Mouse (Mus musculus): ENCODE measurements around the gene Atp5s.

The Atp5s gene

DNA sequence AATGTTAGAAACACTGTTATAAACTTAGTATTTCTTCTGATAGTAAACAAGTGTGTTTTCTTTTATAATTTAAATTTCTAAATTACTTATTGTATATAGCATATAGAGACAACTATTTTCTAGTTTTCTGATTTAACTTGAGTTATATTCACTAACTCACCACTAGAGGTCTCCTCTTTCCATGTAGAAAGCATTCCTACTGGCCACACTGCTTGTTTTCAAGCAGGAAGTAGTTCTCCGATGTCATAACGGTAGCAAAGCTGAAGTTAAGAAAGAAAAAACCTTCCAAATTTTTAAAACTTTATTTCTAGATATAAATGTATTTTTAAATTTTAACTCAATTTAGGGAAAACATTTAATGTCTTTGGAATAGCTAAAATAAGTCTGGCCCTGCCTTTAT is 8.8 kb downstream of the Atp5s start:
- DNase-seq, result peak; percentile 52

GRCm38 (mm10) chr12:69733923-69734322 is 9.2 kb downstream of the Atp5s start:
- DNase-seq, result no peak

DNA sequence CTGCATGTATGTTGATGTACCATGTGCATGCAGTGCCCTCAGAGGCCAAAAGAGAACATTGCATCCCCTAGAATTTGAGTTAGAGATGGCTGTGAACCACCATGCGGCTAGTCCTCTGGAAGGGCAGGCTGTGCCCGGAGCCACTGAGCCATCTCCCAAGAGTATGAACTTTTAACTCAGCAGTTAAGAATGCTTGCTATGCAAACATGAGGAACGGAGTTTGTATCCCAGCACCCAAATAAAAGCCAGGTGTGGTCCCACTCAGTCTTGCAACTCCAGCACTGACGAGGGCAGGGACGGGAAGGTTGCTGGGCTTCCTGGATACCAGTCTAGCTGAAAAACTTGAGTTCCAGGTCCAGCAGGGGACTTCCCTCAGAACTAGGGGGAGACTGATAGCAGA is 17.2 kb downstream of the Atp5s start:
- DNase-seq, result no peak

DNA sequence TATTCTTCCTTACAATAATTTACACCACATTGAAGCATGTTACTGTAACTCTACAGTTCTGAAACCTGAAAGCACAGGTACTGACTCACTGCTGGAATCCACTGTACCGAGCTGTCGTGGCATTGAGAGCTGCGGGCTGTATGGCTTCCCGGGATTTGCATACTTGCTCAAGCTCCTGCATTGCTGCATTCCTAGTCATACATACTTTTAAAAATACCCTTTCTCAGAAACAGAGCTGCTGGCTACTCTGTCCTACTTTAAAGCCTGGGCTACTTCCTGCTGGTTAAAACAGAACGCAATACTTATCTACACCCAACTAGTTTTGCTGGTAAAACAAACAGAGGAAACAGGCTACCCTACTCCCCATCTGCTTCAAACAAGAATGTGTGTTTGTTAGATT is 19.4 kb downstream of the Atp5s start:
- no peak for DNase-seq

- DNase-seq, result no peak
Measured at GRCm38 (mm10) chr12:69751864-69752341, 27.2 kb downstream of the Atp5s start.

DNA sequence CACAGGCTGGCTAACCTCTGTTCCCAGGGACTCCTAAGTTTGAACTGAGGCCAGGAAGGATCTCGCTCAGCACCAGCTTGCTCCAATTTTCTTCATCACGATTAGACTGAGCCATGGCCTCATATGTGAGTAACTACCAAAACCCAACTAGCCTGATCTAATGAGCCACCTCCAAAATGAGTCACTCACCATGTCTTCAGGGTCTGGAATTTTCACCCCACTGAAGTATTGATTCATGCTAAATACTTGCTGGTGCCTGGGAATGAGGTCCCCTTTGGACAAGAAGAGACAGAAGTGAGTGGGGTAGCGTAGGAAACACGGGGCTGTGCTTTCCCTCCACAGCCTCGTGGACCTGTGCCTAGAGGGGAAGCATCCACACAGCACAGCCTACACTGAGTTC is 29.2 kb downstream of the Atp5s start:
- no peak for DNase-seq

GRCm38 (mm10) chr12:69756015-69756414 is 31.3 kb downstream of the Atp5s start:
- DNase-seq, result no peak

GRCm38 (mm10) chr12:69757418-69758141 is 32.8 kb downstream of the Atp5s start:
- DNase-seq, result peak; percentile 93

DNA sequence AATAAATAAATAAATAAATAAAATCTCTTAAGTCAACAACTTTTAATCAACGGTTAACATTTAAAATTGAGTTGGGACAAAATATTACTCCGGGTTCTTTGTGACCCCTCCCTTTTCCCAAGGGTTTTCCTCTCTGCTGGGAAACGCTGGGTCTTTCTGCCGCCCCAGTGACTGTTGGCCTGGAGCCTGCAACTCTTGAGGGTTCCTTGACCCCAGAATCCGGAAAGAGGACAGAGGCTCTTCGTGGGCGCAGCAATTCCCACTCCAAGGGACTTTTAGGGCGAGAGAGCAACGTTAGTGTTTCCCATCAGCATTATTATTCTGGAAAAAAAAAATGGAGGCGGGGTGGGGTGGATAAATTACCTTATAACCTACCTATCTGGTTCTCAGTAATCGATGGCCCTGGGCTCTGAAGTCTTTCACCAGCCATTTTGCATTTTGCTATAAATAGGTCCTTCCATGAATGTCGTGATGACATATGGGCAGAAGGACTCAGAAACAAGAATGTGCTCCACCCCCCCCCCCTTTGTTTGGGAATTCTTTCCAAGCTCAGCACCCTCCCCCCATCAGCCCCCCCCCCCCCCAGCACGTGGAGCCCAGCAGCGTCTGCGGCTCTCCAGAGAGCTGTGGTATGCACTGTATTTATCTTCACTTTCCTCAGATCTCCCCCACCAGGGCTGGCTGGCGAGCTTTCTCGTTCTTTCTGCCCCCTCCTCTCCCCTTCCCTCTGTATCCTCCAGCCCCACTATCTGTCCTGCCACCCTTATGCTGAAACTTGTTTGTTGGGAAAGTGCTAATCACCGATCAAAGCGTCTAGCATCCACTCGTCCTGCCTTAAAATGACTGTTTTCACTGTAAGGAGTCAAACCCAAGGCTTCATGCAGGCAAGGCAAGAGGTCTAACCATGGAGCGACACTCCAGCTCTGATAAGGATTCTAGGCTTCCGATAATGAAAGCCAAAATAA is 33.8 kb downstream of the Atp5s start:
- DNase-seq, result peak; percentile 27

DNA sequence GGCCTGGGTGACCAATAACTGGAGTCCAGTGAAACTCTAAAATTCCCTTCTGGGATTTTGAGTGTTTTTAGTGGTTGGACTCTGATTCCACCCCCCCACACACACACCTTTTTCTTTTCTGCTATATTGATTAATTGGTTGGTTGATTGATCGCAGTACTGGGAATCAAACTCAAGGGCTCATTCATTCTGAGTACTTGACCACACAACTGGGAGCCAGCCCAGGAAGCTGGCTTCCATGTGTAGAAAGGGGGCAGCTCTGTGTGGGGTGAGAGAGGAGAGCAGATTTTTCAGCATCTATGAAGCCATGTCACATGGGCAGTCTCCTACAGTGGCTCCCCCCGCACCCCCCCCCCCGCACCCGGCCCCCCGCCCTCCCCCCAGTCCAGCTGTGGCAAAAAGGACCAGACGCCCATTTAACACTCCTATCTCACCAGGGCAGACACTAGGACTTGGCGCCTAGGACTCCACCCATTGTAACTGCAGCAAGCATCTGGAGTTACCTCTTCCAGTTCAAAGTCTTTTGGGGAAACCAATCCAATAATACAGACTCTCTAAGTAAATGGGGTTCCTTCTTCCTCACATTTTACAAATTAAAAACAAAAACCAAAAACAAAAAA is 34.6 kb downstream of the Atp5s start:
- no peak for DNase-seq

GRCm38 (mm10) chr12:69760014-69760413 is 35.3 kb downstream of the Atp5s start:
- DNase-seq, result no peak

GRCm38 (mm10) chr12:69760743-69761406 is 36.1 kb downstream of the Atp5s start:
- DNase-seq, result no peak

GRCm38 (mm10) chr12:69761603-69762002 is 36.9 kb downstream of the Atp5s start:
- DNase-seq, result no peak

- DNase-seq, result no peak
Measured at GRCm38 (mm10) chr12:69765543-69765942, 40.8 kb downstream of the Atp5s start.

- DNase-seq, result no peak
Measured at GRCm38 (mm10) chr12:69766185-69766904, 41.6 kb downstream of the Atp5s start.

GRCm38 (mm10) chr12:69767476-69768258 is 42.9 kb downstream of the Atp5s start:
- no peak for DNase-seq

GRCm38 (mm10) chr12:69768841-69769240 is 44.1 kb downstream of the Atp5s start:
- DNase-seq, result no peak

DNA sequence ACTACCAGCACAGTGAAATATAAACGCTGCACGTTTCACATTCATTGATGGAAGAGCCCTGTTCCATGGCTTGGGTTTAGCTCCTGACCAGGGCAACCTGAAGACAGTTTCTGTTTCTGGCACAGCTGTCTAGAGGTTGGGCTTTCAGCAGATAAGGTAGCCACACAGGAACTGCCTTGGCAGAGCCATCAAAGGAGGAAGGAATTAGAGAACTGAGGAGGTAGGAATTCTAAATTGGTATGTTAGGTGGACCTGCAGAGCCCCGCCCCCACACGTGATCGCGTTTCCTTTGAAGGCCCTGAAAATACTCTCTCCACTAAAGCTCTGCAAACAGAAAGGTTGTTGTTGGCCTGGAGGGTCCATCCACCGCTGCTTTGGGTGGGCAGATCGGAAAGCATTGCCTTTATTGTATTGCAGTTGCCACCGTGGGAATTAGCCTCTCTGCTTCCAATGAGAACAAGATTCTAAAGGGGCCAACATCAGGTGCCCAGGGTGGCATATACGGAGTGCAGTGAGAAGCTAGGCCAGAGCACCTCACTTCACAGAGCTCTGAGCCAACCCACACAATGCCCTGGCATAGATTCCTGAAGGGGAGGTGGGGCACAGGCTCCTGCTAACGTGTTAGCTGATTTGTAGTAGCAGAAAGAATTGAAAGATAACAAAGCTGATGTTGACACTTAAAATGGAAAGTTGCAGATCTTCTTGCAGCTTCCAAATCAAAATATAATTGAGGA is 52.0 kb downstream of the Atp5s start:
- DNase-seq, result peak; percentile 60

- DNase-seq, result no peak
Measured at GRCm38 (mm10) chr12:69777341-69777730, 52.6 kb downstream of the Atp5s start.

GRCm38 (mm10) chr12:69777957-69778356 is 53.2 kb downstream of the Atp5s start:
- DNase-seq, result no peak

GRCm38 (mm10) chr12:69781480-69781879 is 56.7 kb downstream of the Atp5s start:
- no peak for DNase-seq

All from lung, postnatal 36 days (tissue).